Mouse (Mus musculus): Measurements from ENCODE around the gene Gpr84.

- TF ChIP-seq POLR2A (IDR thresholded peaks at IDR 0.05; ENCODE audit: borderline replicate concordance, extremely low read depth, low read depth, low read length): no peak
- peak; percentile 23; the same call in 1 of the 2 replicates for TF ChIP-seq CTCF (IDR thresholded peaks at IDR 0.05; ENCODE audit: insufficient read depth, low read length)
Observed at GRCm38 (mm10) chr15:103321076-103321475, 10.7 kb upstream of the Gpr84 start.
